Mouse (Mus musculus) CH12.LX (cell line): Measurements from ENCODE around the gene Pdcd7. TPM values are rescaled to one million over a fixed set of nuclear protein-coding genes. Genes with fewer than 3 reads are reported as not detected.

Experiments
- DNase-seq: peaks from one replicate; pipeline ENCODE4 v3.0.0-alpha.2; 2013; ENCODE audit errors: extremely low read depth
- H3K27ac ChIP-seq: 2 replicates; pipeline ENCODE4 v1.5.1; 2012; ENCODE audit warnings: low read depth, mild to moderate bottlenecking, control low read depth, moderate library complexity; ENCODE audit not compliant: insufficient read depth
- H3K27me3 ChIP-seq: replicated peaks from 2 replicates; pipeline ENCODE3; 2012; ENCODE audit warnings: inconsistent platforms
- H3K36me3 ChIP-seq, 2 experiments: replicated peaks in 1 of 2; 2 replicates each; pipeline versions ENCODE3 to v1.6.1; 2012; ENCODE audit warnings: inconsistent platforms in 1 of 2, low read length in 1 of 2, mild to moderate bottlenecking in 1 of 2, mixed read lengths in 1 of 2, moderate library complexity in 1 of 2; ENCODE audit not compliant: control insufficient read depth in 1 of 2, insufficient read depth in 1 of 2
- H3K4me1 ChIP-seq, 2 experiments: 2 replicates each; pipeline ENCODE4 v1.6.1; 2012; ENCODE audit warnings: inconsistent platforms in 1 of 2, moderate library complexity in 1 of 2; ENCODE audit not compliant: insufficient read depth in 2 of 2, control insufficient read depth in 1 of 2
- H3K4me2 ChIP-seq: 2 replicates; pipeline ENCODE4 v1.6.1; 2012; ENCODE audit warnings: low read depth, mild to moderate bottlenecking, control low read depth; ENCODE audit not compliant: poor library complexity, insufficient read depth, severe bottlenecking
- H3K4me3 ChIP-seq, 3 experiments: fragments of 150-350 bp in 1 of 3; sonication (generic) in 1 of 3; replicated peaks in 1 of 3; 2 replicates each; pipeline versions ENCODE3 to v1.5.1; 2011 to 2012; ENCODE audit warnings: low read depth in 2 of 3, low read length in 2 of 3, mild to moderate bottlenecking in 2 of 3, moderate library complexity in 2 of 3, control low read depth in 1 of 3, improper control_type of control experiment in 1 of 3, inconsistent platforms in 1 of 3, mixed read lengths in 1 of 3; ENCODE audit not compliant: poor library complexity in 1 of 3
- H3K79me2 ChIP-seq: replicated peaks from 2 replicates; pipeline ENCODE4 v1.6.1; 2012; ENCODE audit warnings: mild to moderate bottlenecking, moderate library complexity; ENCODE audit not compliant: control insufficient read depth, poor library complexity, insufficient read depth, severe bottlenecking; ENCODE audit errors: extremely low read depth
- H3K9ac ChIP-seq: 2 replicates; pipeline ENCODE4 v1.6.1; 2012; ENCODE audit warnings: low read depth, mild to moderate bottlenecking, control low read depth, moderate library complexity; ENCODE audit not compliant: insufficient read depth
- H3K9me3 ChIP-seq: replicated peaks from 2 replicates; pipeline ENCODE3; 2012; ENCODE audit warnings: low read length, inconsistent platforms, mixed read lengths
- BHLHE40 ChIP-seq: IDR thresholded peaks from 2 replicates; pipeline ENCODE4 v1.6.1; 2011; ENCODE audit warnings: mild to moderate bottlenecking, low read depth, low read length, improper control_type of control experiment
- CHD1 ChIP-seq: IDR thresholded peaks from 2 replicates; pipeline ENCODE4 v1.6.1; 2012; ENCODE audit warnings: low read depth, low read length, improper control_type of control experiment, inconsistent platforms
- CHD2 ChIP-seq: IDR thresholded peaks from 2 replicates; pipeline ENCODE4 v1.6.1; 2011; ENCODE audit warnings: low read length, improper control_type of control experiment
- ELF1 ChIP-seq: IDR thresholded peaks from 2 replicates; pipeline ENCODE4 v1.6.1; 2014; ENCODE audit warnings: low read depth, mild to moderate bottlenecking, inconsistent platforms, low read length, improper control_type of control experiment
- EP300 ChIP-seq: IDR thresholded peaks from 2 replicates; pipeline ENCODE4 v1.6.1; 2011; ENCODE audit warnings: low read length, improper control_type of control experiment
- GABPA ChIP-seq: IDR thresholded peaks from 2 replicates; pipeline ENCODE4 v1.6.1; 2012; ENCODE audit warnings: low read depth, low read length, improper control_type of control experiment, inconsistent platforms; ENCODE audit not compliant: insufficient replicate concordance
- HCFC1 ChIP-seq: IDR thresholded peaks from 2 replicates; pipeline ENCODE4 v1.6.1; 2012; ENCODE audit warnings: low read depth, mild to moderate bottlenecking, inconsistent platforms, low read length, improper control_type of control experiment
- IRF4 ChIP-seq: IDR thresholded peaks from 2 replicates; pipeline ENCODE4 v1.6.1; 2014; ENCODE audit warnings: low read depth, mild to moderate bottlenecking, inconsistent platforms, low read length, improper control_type of control experiment
- JUND ChIP-seq: conservative IDR thresholded peaks from 2 replicates; pipeline ENCODE4 v1.6.1; 2011; ENCODE audit warnings: low read depth, low read length, improper control_type of control experiment
- KAT2A ChIP-seq: IDR thresholded peaks from 2 replicates; pipeline ENCODE4 v1.6.1; 2012; ENCODE audit warnings: low read length, improper control_type of control experiment, inconsistent platforms; ENCODE audit not compliant: insufficient replicate concordance
- MAFK ChIP-seq: IDR thresholded peaks from 2 replicates; pipeline ENCODE4 v1.6.1; 2011; ENCODE audit warnings: low read length, improper control_type of control experiment; ENCODE audit not compliant: insufficient replicate concordance
- MAZ ChIP-seq: IDR thresholded peaks from 2 replicates; pipeline ENCODE4 v1.6.1; 2012; ENCODE audit warnings: low read depth, mild to moderate bottlenecking, inconsistent platforms, low read length, improper control_type of control experiment, moderate library complexity
- MYC ChIP-seq: IDR thresholded peaks from 2 replicates; pipeline ENCODE4 v1.6.1; 2011; ENCODE audit warnings: low read depth, mild to moderate bottlenecking, improper control_type of control experiment, low read length
- NRF1 ChIP-seq: IDR thresholded peaks from 2 replicates; pipeline ENCODE4 v1.6.1; 2014; ENCODE audit warnings: low read depth, mild to moderate bottlenecking, inconsistent platforms, low read length, improper control_type of control experiment, moderate library complexity
- POLR2A ChIP-seq: IDR thresholded peaks from 2 replicates; pipeline ENCODE4 v1.6.1; 2011; ENCODE audit warnings: low read depth, mild to moderate bottlenecking, improper control_type of control experiment, low read length
- POLR2AphosphoS2 ChIP-seq: IDR thresholded peaks from 2 replicates; pipeline ENCODE4 v1.6.1; 2011; ENCODE audit warnings: low read depth, low read length, improper control_type of control experiment
- SIN3A ChIP-seq: IDR thresholded peaks from 2 replicates; pipeline ENCODE4 v1.6.1; 2012; ENCODE audit warnings: low read length, improper control_type of control experiment, inconsistent platforms
- SMC3 ChIP-seq: IDR thresholded peaks from 2 replicates; pipeline ENCODE4 v1.6.1; 2011; ENCODE audit warnings: low read depth, low read length, improper control_type of control experiment
- TBP ChIP-seq: conservative IDR thresholded peaks from 2 replicates; pipeline ENCODE4 v1.6.1; 2011; ENCODE audit warnings: low read depth, low read length, improper control_type of control experiment
- UBTF ChIP-seq: IDR thresholded peaks from 2 replicates; pipeline ENCODE4 v1.6.1; 2012; ENCODE audit warnings: low read depth, mild to moderate bottlenecking, inconsistent platforms, low read length, improper control_type of control experiment, moderate library complexity
- USF2 ChIP-seq: conservative IDR thresholded peaks from 2 replicates; pipeline ENCODE4 v1.6.1; 2011; ENCODE audit warnings: low read depth, low read length, improper control_type of control experiment
- ZKSCAN1 ChIP-seq: IDR thresholded peaks from 2 replicates; pipeline ENCODE4 v1.6.1; 2012; ENCODE audit warnings: low read depth, inconsistent platforms, low read length, improper control_type of control experiment, borderline replicate concordance
- dilution Hi-C: fragments of 300-500 bp; cut with MboI; formaldehyde crosslinking; loops from 2 replicates; pipeline ENCODE4 v1.14.3; 2020; ENCODE audit warnings: low sequenced_read_pairs; ENCODE audit not compliant: extremely low pct_unique_long_range_greater_than_20kb, extremely low pct_ligation_motif_present
- in situ Hi-C: fragments of 300-500 bp; cut with MboI; formaldehyde crosslinking; loops from 3 replicates; pipeline ENCODE4 v1.14.3; 2019; ENCODE audit warnings: low sequenced_read_pairs, low pct_ligation_motif_present, low pct_unique_long_range_greater_than_20kb, mixed read lengths
- polyA plus RNA-seq: library from polyadenylated mRNA; unstranded; fragments of >175 nt; gene quantifications from 2 replicates; pipeline ENCODE4 v1.2.1, GENCODE M21; 2012; ENCODE audit warnings: low read depth; ENCODE audit not compliant: insufficient read length
- total RNA-seq, 2 experiments: library from RNA; depleted of rRNA; stranded (reverse); fragments of 300-350 nt in 1 of 2; fragments of >200 nt in 1 of 2; gene quantifications; 2 replicates each; pipeline ENCODE4 v1.2.3; 2012 to 2014

The Pdcd7 gene
- total and polyA plus RNA-seq, 3 experiments = 13.1 to 20.6 (median 14.5) TPM

DNA sequence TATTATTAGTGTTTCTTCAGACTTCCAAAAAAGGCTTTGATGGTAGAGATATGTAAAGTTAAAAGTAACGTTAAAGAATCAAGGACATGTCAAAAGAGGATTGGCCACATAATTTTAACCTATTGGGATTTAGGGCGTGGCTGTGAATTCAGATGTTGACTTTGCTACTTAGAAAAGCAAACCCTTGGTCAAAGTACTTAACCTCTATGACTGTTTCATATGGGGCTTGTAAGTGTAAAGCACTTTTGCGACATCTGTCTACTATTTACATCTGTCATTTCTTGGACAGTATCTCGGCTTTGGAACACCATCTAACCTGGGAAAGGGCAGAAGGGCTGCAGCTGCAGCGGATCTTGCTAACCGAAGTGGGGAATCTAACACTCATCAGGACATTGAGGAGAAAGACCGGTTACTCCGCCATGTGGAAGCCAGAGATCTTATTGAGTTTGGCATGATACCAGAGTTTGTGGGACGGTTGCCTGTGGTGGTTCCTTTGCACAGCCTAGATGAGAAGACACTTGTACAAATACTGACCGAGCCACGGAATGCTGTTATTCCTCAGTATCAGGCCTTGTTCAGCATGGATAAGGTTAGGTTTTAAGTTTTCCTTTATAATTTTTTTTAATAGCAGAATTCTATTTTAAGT lies 23.5 kb upstream of the Pdcd7 start:
- H3K36me3 ChIP-seq = peaks cover 43 to 80% of the 10 kb centered on the region in 2 experiments
- H3K9me3 ChIP-seq = no peaks in the 10 kb centered on the region
- H3K9ac ChIP-seq = no peak overlapping the region
- in situ Hi-C loops (no loop called here), dilution Hi-C loops (no loop called here)
- H3K4me1 ChIP-seq = no peaks in the 10 kb centered on the region
- DNase-seq = no peak
- no peaks in the 10 kb centered on the region for H3K79me2 ChIP-seq
- TF ChIP-seq SIN3A (no peak), HCFC1 (no peak), CHD1 (no peak), EP300 (no peak), ZKSCAN1 (no peak), TBP (no peak)
- no peak overlapping the region for H3K4me3 ChIP-seq
- no peaks in the 10 kb centered on the region for H3K27me3 ChIP-seq
- H3K27ac ChIP-seq = no peak overlapping the region
- H3K4me2 ChIP-seq = no peak overlapping the region

DNA sequence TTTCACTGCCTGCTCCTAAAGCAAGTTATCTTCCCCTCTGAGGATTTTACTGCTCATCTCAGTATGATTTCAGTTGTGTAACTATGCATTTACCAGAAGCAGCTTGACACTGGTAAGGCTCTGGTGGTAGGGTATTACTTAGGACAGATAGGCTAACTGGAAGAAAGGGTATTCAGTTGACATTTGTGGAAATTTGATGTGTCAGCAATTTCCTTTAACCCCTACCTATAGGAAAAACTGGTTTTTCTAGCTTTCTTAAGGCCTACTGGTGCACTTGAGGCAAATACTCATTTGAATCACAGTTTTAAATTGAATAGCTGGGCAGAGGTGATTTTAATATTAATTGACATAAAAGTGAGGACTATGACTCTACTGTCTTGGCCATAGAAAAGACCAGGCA lies 19.9 kb upstream of the Pdcd7 start:
- Histone ChIP-seq H3K4me3 (no peak overlapping the region), H3K36me3 (peaks cover 44 to 73% of the 10 kb centered on the region in 2 experiments), H3K27me3 (no peaks in the 10 kb centered on the region), H3K4me2 (no peak overlapping the region), H3K27ac (no peak overlapping the region), H3K79me2 (no peaks in the 10 kb centered on the region), H3K4me1 (no peaks in the 10 kb centered on the region), H3K9ac (no peak overlapping the region), H3K9me3 (no peaks in the 10 kb centered on the region)
- in situ Hi-C loops = no loop called here
- dilution Hi-C loops = no loop called here
- TF ChIP-seq POLR2AphosphoS2 (no peak), UBTF (no peak), CHD1 (no peak), JUND (no peak), SMC3 (no peak), ELF1 (no peak), MAFK (peak; percentile 94), IRF4 (no peak)
- no peak for DNase-seq

GRCm38 (mm10) chr9:65327371-65327770 lies 18.5 kb upstream of the Pdcd7 start:
- H3K4me2 ChIP-seq = no peak overlapping the region
- dilution Hi-C loops = no loop called here
- no peaks in the 10 kb centered on the region for H3K9me3 ChIP-seq
- no peak overlapping the region for H3K9ac ChIP-seq
- TF ChIP-seq BHLHE40 (no peak), KAT2A (no peak), MAZ (no peak), GABPA (no peak), USF2 (no peak), CHD2 (no peak), MYC (no peak), POLR2A (no peak), NRF1 (no peak)
- TF ChIP-seq, all 38 proteins: peak for 0
- DNase-seq = no peak
- H3K4me1 ChIP-seq = no peaks in the 10 kb centered on the region
- H3K36me3 ChIP-seq = peaks cover 39 to 68% of the 10 kb centered on the region in 2 experiments
- no peaks in the 10 kb centered on the region for H3K79me2 ChIP-seq
- H3K4me3 ChIP-seq = no peak overlapping the region
- no peaks in the 10 kb centered on the region for H3K27me3 ChIP-seq
- in situ Hi-C loops = no loop called here
- no peak overlapping the region for H3K27ac ChIP-seq
